Mouse (Mus musculus) lung, postnatal 4 days (tissue): ENCODE results near the gene Syce3.

Experiments used
- DNase-seq, 2 experiments: peaks; one replicate each; pipeline ENCODE4 v3.0.0; 2021

Syce3 gene

DNA sequence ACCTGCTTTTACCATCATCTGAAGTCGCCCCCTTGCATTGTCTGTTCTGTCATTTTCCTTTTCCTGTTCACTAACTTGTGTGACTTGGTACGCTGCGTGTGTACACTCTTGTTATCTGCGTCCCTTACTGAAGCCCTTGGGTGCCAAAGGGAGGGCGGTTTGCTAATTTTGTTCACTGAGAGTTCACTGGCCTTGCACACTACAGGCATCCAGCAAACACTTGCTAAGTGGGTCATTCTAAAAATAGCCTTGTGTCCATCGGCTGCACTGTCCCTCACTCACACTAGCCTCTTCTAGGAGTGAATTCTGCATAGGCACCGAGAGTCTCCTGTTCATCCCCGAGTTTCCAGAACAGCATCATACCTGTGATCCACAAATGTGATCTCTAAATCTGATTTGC lies 5.0 kb upstream of the Syce3 start:
- DNase-seq = no peak

GRCm38 (mm10) chr15:89406691-89407090 lies 3.6 kb downstream of the Syce3 start:
- no peak for DNase-seq

DNA sequence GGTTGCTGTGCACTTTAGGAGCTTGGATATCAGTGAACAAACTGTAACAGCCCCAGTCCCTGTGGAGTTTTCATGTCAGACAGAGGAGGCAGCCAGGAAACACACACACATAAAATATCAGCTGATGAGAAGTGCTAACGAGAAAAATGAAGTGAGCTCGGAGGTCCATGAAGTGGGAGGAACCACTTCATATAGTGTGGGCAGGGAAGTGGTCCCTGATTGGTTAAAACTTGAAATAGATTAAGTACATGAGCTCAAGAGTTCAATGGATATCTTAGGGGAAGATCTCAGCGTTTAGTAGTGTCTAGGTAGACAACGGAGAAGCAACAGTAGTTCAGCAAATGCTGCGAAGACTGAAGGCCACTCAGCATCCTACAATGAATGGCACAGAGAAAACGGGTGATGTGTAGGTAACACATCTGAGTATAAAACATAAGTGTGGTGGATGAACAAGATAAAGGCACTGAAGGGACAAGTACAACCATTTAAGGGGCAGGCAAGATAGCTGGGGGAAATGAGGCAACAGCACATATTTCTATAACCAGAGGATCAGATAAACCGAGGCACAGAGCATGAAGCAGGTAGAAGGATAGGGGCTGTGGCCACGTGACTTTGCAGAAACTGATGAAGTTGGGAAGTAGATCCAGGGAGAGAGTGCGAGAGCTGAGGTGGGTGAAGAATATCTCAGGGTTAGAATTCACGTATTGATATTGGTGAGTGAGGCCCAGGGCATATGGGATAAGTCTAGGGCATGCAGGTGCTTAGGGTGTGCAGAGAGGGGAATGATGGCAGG lies 5.3 kb downstream of the Syce3 start:
- no peak for DNase-seq

DNA sequence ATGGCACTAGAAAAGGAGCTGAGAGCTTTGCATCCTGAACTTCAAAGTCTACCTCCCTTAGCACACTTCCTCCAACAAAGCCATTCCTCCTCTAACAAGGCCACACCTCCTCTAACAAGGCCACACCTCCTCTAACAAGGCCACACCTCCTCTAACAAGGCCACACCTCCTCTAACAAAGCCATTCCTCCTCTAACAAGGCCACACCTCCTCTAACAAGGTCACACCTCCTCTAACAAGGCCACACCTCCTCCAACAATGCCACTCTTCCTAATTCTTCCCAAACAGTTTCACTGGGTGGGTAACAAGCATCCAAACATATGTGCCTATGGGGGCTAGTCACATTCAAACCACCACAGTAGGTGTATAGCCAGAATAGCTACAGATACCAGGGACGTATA lies 7.8 kb downstream of the Syce3 start:
- DNase-seq = no peak

DNA sequence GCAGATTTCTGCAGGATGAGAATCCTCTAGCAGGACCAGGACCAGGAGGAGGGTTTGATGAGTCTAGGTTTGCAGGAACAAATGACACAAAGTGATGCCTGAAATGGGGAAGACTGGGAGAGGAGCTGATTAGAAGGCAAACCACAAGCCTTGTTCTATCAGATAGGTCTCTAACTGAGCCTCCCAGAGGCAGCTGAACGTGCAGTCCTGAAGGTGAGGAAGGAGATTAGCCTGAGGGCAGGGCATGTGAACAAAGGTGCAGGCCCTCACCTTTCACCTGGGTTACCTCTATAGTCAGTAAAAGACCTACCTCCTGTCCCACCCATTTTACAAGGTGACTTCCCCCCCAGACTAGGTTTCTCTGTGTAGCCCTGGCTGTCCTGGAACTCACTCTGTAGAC lies 10.6 kb downstream of the Syce3 start:
- DNase-seq = no peak

DNA sequence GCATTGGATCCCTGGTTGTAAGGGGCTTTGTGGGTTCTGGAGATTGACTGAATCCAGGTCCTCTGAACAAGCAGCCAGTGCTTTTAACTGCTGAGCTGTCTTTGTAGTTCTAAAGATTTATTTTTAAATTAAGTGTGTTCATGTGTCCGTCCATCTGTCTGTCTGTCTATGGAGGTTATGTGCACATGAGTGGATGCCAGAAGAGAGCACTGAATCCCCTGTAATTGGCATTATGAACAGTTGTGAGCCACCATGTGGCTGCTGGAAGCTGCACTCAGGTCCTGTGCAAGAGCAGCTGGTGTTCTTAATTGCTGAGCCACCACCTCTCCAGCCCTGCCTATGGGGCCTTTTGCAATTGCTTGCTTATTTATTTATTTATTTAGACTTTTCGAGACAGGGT lies 12.2 kb downstream of the Syce3 start:
- no peak for DNase-seq

DNA sequence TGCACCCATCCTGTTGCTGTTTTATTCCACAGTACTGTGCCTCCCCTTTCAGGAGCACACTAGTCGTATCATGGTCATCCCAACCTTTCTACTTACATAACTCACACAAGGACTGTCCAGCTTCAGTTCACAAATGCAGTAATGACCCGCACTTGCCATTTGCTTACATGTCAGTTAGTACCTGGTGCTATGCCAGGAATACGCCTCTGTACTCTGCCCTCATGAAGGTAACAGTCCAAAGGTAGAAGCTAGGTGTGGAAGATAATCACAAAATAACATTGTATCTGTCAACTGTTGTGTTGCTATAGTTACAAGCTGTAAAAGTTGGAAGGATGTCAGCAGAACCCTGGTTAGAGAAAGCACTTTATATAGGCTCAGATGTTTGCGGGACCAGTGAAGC lies 13.4 kb downstream of the Syce3 start:
- DNase-seq = no peak

- DNase-seq = no peak
These were observed 20.2 kb downstream of the Syce3 start for GRCm38 (mm10) chr15:89390081-89390480.

DNA sequence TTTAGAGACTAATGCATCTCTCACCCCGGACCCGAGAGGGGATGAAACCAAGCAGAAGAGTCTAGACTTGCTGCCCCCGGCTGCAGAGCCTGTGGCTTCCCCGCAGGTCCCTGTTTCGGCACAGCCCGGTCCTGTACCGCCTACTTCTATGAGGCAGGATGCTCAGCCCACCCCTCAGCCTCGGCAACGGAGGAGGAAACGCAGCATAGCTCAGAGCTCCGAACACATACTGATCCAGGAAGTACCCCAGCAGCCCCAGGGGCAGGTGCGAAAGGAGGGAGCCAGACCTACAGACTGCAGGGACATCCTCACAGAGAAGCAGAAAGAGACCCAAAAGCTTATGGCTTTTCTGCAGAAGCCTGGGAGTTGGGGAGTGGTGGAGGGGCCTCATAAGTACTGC lies 23.2 kb downstream of the Syce3 start:
- DNase-seq = no peak

DNA sequence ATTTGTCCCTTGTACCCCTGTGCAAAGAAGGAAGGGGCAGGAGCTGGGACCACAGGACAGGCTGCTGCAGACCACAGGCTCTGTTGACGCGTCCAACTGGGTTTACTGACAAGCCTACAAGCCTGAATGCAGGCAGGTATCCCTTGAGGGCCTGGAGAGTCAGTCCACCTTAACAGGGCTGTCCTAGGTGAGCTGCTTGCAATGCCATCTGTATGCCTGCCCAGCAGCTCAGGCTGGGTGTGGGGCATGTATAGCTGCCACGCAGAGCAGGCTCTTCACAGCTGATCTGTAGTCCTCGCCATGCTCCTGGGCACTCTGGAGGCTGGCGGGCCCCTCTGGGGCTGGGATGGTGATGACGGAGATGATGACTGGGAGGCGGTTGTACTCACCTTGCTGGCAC lies 25.7 kb downstream of the Syce3 start, which contains the start of gene Klhdc7b:
Gene Klhdc7b, plus strand, starts transcription at position 301 of the 400 bp plus-strand sequence.
- no peak for DNase-seq

DNA sequence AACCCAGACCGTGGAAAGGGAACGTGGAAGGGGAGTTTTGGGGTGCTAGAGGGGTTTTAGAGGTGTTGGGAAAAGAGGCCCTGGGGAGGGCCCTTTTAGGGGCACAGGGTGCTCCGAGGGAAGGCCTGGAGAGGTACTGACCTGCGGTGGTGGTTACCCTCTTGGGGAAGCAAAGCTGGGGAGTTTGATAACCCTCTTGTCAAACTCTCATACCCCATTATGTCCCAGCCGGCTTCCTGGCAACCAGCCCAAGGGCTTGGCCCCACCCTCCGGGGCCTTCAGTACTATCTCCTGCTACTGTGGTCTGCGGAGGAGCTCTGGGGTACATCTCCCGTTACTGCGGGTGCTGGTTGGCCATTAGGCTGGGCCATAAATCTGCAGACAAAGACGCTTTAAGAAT lies 30.9 kb downstream of the Syce3 start:
- peak in 1 of 2 experiments; percentile 35 for DNase-seq

- peak; percentile 45 to 52 for DNase-seq
These were observed 31.4 kb downstream of the Syce3 start, which contains the start of gene Odf3b for GRCm38 (mm10) chr15:89378831-89379401. Gene Odf3b, minus strand, starts transcription at chr15:89379282.

DNA sequence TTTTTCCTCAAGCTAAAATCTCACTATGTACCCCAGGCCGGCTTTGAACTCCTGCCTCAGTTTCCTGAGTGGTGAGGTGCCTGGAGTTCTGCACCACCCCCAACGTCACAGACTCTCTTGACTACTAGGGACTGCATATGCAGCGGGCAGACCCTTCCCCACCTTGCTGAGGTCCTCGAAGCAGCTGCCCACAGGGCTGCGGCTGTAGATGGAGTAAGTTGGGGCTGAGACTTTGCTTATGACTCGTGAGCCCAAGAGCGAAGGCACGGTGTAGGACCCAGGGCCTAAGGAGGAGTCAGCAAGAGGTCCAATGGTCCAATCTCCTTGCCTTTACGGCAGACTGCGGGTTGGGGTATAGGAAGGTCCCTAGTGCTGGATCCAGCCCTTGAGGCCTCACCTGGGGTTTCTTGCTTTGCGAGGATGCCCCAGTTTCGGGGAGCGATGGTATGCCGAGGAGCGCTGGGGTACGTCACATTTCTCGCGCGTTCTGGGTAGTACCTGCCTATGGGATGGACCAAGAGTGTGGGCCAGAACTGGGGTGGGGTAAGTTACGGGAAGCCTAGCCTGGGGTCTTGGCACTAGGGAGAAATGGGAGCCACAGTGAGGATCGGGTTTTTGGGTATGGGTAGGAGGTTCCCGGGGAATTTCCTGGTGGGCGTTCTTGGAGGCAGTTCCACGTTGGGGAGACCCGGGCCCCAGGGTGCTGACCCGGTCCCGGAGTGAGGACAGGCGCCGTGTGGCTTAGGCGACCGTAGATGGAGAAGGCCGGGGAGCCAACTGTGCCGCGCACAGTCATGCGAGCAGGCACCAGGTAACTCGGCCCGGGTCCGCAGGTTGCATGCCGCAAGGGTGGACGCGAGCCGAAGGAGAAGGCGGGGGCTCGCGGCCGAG lies 32.1 kb downstream of the Syce3 start:
- DNase-seq = no peak

DNA sequence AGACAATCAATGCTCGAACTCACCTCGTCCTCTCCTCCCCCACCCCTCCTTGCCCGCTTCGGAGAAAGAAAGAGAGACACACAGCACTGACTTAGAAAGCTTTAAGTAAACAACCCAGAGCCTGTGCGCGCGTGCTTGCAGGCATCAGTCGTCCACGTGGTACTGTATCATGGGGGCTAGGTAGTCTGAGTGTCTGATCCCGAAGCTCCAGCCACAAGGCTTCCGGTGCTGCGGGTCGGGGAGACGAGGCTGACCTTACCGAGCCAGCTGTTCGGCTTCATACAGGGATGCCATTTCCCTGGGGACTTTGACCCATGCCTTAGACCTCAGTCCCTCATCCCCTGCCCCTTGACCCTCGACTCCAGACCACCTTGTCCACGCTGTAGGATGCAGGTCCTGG lies 32.9 kb downstream of the Syce3 start:
- no peak for DNase-seq

DNA sequence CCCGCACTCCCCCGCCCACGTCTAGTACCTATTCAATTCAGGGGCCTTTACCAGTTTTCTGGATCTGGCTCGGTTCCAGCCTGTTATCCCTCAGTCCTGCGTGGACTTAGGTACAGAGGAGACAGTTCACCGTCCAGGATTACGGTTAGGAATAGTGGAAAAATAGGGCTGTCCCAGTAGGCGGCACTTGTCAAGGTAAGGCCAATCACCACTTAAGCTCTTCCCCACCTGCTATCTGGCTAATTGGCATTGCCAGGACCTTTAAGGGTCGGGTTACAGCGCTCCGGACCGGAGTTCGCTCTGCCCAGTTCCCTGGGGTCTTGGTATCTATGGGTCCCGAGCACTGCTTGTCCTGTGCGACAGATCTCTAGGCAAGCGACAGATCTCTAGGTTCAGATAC lies 33.3 kb downstream of the Syce3 start, which contains the start of gene Tymp:
Gene Tymp, minus strand, starts transcription at position 83 of the 400 bp plus-strand sequence.
- no peak for DNase-seq

DNA sequence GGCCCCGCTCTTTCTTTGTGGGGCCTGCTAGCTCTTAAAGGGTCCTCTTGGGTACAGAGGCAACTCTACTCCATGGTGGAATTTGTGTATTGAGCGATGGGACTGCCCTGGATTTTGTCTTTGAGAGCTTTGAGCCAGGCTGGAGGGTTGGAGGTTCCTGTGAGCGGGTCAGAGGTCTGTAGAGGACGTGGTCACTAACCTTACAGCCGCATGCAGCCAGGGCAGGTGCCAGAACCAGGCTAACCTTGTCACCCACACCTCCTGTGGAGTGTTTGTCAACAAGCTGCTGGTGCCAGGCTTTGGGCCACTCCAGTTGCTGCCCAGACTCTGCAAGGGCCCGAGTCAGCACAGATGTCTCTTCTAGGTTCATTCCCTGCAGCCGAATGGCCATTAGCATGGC lies 34.3 kb downstream of the Syce3 start:
- no peak for DNase-seq

DNA sequence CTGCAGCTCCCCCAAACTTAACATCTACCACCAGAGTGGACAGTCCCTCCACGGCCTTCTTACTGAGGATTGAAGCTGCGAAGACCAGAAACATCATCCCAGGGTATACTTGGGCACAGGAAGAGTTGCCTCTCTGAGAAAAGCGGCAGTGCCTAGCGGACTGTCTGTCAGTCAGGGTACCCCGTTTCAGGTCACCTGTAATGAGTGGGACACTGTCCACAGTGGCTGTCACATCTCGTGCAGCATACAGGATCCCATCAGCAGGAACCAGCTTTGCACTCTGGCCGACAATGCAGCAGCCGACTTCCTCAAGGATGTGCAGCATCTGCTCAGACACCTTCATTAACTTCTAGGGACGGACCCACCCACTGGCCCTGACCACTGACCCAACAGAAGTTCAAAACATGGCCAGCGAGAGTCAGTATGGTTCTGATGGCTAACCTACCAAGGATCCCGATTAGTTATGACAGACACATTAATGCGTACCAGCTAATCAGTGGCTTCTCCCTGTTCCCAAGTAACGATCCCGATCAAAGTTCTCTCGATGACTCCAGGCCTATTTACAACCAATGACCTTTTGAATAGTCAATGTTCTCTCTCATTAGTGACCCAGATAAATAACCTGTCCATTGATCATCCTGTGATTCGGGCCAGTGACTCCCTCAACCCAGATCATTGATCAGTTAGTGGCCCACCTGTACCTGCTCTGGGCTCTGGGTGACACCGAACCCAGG lies 35.3 kb downstream of the Syce3 start:
- no peak for DNase-seq

GRCm38 (mm10) chr15:89374340-89374739 lies 36.0 kb downstream of the Syce3 start:
- no peak for DNase-seq

GRCm38 (mm10) chr15:89373762-89374248 lies 36.5 kb downstream of the Syce3 start, which contains the start of gene Sco2:
Gene Sco2, minus strand, starts transcription at chr15:89373846.
- DNase-seq = peak; percentile 92 to 95

GRCm38 (mm10) chr15:89373027-89373761 lies 37.1 kb downstream of the Syce3 start:
- peak; percentile 89 to 91 for DNase-seq

GRCm38 (mm10) chr15:89372536-89372935 lies 37.8 kb downstream of the Syce3 start:
- peak in 1 of 2 experiments; percentile 12 for DNase-seq

GRCm38 (mm10) chr15:89372068-89372467 lies 38.2 kb downstream of the Syce3 start:
- peak in 1 of 2 experiments; percentile 28 for DNase-seq
